Mouse (Mus musculus) kidney, postnatal 25 days (tissue): ENCODE measurements around the gene Mrgprf.

Source experiments
- DNase-seq, 2 experiments: peaks; one replicate each; pipeline ENCODE4 v3.0.0; 2021; ENCODE audit warnings: mixed read lengths in 2 of 2

The Mrgprf gene

DNA sequence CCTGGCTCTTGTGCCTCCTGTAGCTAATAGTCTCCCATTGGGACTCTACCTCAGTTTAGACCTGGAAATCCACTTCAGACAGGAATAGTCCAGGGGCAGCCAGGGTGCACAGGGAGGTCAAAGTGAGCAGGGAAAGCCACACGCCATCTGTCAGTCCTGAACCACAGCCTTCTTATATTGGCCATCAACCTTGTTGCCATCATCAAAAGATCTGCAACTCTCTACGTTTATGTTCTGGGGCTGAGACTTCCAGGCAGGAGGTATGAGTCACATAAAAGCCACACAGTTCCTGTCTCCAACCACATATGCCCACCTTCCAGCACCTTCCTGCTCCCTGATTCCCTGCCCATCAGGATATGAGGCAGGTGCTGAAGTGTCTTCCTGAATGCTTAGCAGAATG lies 37.3 kb downstream of the Mrgprf start:
- no peak for DNase-seq

DNA sequence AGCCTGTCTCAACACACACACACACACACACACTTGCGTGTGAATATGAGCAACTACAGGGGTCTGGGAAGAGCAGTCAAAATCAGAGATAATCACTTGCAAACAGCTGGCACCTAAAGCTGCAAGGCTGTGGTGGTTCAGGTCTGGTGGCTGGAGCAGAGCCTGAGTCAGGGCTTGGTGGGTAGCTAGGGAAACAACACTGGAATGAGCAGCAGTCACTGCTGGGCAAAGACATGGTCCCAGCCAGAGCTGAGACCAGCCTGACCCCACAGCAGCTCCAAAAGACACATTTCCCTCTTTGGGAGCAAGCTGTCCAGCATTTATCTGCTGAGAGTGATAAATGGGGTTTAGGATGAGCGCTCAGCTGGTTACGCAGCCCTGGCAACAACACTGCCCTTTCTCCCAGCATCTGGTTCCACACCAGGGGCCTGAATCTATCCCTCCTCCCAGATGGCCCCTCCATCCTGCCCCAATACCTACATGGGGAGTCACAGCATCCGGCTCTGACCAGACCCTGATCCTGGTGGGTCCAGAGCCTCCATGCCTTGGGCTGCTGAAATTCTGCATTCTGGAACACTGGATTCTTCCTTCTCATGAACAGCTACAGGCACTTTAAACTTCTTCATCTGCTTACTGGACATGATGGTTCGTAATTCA lies 39.7 kb downstream of the Mrgprf start:
- no peak for DNase-seq
